Mouse (Mus musculus): ENCODE results near the gene Hexb. TPM values are rescaled to one million over a fixed set of nuclear protein-coding genes. Genes with fewer than 3 reads are reported as not detected.

Hexb gene
- total RNA-seq, 2 experiments from 2014 or later = 6.2 to 10.7 TPM

GRCm38 (mm10) chr13:97227795-97228194 is 29.6 kb upstream of the Hexb start:
- ATAC-seq (replicated peaks; ENCODE audit: low FRiP score, low TSS enrichment, poor library complexity, severe bottlenecking) = no peak

DNA sequence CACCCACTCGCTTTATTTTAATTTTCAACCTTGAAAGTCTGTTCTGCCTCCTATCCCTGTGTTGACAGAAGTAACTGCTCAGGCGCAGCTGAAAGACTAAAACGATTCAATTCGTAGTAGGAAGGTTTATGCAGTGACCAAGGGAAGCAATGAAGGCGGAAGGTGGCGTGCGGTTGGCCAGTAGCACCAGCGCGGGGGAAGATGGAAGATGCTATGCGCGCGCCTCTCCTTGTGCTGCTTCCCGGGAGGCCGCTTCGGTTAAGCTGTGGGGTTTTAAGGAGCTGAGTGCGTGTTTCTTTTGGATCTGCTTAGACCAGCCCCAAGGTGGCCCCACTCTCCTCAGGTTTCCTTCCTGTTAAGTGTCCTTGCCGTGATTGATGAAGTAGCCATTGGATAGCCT is 27.0 kb upstream of the Hexb start:
- no peak for ATAC-seq (replicated peaks; ENCODE audit: low FRiP score, low TSS enrichment, poor library complexity, severe bottlenecking)

GRCm38 (mm10) chr13:97224341-97224982 is 26.3 kb upstream of the Hexb start:
- no peak for ATAC-seq (replicated peaks; ENCODE audit: low FRiP score, low TSS enrichment, poor library complexity, severe bottlenecking)

- ATAC-seq (replicated peaks; ENCODE audit: low FRiP score, low TSS enrichment, poor library complexity, severe bottlenecking) = no peak
Measured at GRCm38 (mm10) chr13:97223856-97224255, 25.7 kb upstream of the Hexb start.

DNA sequence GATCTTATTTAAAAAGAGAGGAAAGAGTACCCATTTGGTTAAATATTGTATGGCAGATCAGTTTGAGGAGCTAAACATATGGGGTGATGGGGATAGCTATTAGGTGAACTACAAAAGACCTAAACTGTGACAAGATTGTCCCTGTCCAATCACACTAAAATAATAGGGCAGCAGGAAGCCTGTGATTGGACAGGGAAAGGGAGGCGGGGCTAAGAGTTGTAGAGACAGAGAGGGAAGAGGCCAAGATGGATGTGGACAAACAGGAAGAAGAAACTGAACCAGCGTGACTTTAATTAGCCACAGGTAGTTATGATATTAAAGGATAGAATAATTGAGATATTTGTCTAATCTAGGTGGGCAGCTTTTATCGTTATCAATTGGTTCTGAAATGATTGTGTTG is 21.9 kb upstream of the Hexb start:
- no peak for ATAC-seq (replicated peaks; ENCODE audit: low FRiP score, low TSS enrichment, poor library complexity, severe bottlenecking)

- no peak for ATAC-seq (replicated peaks; ENCODE audit: low FRiP score, low TSS enrichment, poor library complexity, severe bottlenecking)
Measured at GRCm38 (mm10) chr13:97216196-97216595, 18.0 kb upstream of the Hexb start.

- no peak for ATAC-seq (replicated peaks; ENCODE audit: low FRiP score, low TSS enrichment, poor library complexity, severe bottlenecking)
Measured at GRCm38 (mm10) chr13:97215563-97215962, 17.4 kb upstream of the Hexb start.

- ATAC-seq (replicated peaks; ENCODE audit: low FRiP score, low TSS enrichment, poor library complexity, severe bottlenecking) = no peak
Measured at GRCm38 (mm10) chr13:97214583-97215268, 16.6 kb upstream of the Hexb start.

- ATAC-seq (replicated peaks; ENCODE audit: low FRiP score, low TSS enrichment, poor library complexity, severe bottlenecking) = no peak
Measured at GRCm38 (mm10) chr13:97208500-97209010, 10.4 kb upstream of the Hexb start.

GRCm38 (mm10) chr13:97208112-97208478 is 9.9 kb upstream of the Hexb start:
- ATAC-seq (replicated peaks; ENCODE audit: low FRiP score, low TSS enrichment, poor library complexity, severe bottlenecking) = no peak

DNA sequence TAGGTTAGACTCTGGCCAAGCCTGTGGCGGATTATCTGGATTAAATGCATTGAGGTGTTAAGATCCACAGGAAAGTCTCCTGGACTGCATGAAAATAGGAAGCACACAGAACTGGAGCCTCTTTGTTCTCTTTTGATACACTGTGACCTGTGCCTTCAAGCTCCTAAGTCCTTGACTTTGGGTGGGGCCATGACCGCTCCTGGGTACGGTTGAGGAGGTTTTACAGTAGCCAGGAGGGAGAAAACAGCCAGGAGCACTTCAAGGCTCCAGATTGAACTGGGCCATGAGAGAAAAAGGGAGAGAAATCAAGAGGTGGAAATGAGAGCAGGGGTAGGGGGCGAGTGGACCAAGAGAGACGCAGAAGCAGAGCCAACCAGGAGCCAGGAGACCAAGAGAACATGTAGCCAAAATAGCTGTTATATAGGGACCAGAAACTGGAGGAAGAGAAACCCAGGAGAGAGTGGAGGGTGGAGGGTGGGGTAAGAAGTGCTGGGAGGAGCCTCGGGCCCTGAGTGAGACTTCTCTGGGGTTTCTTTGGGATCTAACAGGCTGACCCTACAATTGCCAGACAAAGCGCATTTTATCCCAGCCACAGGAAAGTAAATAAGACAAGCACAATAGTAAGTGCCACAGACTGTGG is 9.4 kb upstream of the Hexb start:
- no peak for ATAC-seq (replicated peaks; ENCODE audit: low FRiP score, low TSS enrichment, poor library complexity, severe bottlenecking)

DNA sequence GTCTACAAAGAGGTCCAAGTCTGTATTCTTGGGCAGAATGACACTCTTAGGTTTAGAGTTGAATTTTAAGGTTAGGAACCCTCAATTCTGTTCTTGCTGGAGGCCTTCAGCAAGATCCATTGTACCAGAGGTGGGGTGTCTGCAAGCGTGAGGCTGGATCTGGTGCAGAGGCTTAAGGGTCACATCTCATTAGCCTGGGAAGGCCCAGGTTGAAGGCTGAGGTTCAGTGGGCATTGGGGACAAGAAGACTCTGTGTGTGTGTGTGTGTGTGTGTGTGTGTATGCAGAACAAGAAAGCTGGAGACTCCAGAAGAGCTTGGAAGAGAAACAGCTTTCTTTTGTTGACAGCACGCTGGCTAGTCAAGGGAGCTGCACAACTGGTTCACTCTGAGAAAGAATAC is 7.9 kb upstream of the Hexb start:
- ATAC-seq (replicated peaks; ENCODE audit: low FRiP score, low TSS enrichment, poor library complexity, severe bottlenecking) = no peak

- peak; percentile 93 for ATAC-seq (replicated peaks; ENCODE audit: low FRiP score, low TSS enrichment, poor library complexity, severe bottlenecking)
Measured at GRCm38 (mm10) chr13:97205052-97205701, 7.0 kb upstream of the Hexb start.

- ATAC-seq (replicated peaks; ENCODE audit: low FRiP score, low TSS enrichment, poor library complexity, severe bottlenecking) = no peak
Measured at GRCm38 (mm10) chr13:97201896-97202295, 3.7 kb upstream of the Hexb start.

GRCm38 (mm10) chr13:97201076-97201475 is 2.9 kb upstream of the Hexb start:
- no peak for ATAC-seq (replicated peaks; ENCODE audit: low FRiP score, low TSS enrichment, poor library complexity, severe bottlenecking)

DNA sequence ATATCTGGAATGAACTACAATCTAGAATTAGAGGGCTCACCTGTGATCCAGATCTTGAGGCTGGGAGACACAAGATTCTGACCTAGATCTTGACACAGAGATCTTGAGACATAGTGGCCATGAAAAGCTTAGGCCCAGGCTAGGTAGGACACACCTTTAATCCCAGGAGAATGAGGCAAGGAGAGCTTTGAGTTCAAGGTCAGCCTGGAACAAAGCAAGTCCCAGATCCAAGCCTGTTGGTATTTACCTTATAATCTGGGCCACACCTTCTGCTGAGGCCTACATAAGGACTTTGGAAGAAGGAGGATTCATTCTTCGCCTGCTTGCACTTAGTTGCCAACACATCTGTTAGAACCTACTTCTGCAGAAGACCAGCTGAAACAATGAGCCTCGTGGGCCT is 966 bp upstream of the Hexb start:
- ATAC-seq (replicated peaks; ENCODE audit: low FRiP score, low TSS enrichment, poor library complexity, severe bottlenecking) = no peak

GRCm38 (mm10) chr13:97196925-97197218 is 1.3 kb downstream of the Hexb start:
- no peak for ATAC-seq (replicated peaks; ENCODE audit: low FRiP score, low TSS enrichment, poor library complexity, severe bottlenecking)

DNA sequence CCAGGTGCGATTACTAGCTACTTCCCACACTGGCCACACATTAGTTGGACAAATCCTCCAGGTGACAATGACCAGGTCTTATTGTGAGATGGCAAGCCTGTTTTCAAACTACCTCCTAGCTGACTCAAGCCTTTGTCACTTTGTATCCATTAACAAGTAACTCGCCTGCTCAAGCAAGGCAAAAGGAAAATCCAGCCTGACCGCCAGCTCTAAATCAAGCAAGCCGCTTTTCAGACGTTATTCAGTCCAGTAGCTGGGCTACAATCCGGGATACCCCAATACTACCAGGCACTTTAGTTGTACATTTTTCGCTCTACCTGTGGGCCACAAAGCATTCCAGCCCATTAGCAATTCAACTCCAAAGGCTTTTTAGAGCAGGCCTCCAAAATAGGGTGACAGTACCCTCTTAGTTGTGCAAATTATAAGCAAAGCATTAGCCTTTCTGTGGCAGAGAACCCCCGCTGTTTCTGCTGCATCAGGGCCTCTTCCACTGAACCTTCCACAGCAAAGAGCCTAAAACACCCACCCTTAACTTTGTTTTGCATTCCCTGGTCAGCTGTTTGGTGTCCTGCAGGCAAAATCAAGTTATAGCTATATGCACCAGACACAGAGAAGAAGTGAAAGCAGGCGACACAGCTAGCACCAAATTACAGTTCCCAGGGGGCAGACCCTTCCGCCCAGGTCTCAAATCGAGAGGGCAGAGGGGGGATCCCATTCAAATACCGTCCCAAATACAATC is 1.8 kb downstream of the Hexb start:
- ATAC-seq (replicated peaks; ENCODE audit: low FRiP score, low TSS enrichment, poor library complexity, severe bottlenecking) = no peak

GRCm38 (mm10) chr13:97193420-97193819 is 4.7 kb downstream of the Hexb start:
- no peak for ATAC-seq (replicated peaks; ENCODE audit: low FRiP score, low TSS enrichment, poor library complexity, severe bottlenecking)

DNA sequence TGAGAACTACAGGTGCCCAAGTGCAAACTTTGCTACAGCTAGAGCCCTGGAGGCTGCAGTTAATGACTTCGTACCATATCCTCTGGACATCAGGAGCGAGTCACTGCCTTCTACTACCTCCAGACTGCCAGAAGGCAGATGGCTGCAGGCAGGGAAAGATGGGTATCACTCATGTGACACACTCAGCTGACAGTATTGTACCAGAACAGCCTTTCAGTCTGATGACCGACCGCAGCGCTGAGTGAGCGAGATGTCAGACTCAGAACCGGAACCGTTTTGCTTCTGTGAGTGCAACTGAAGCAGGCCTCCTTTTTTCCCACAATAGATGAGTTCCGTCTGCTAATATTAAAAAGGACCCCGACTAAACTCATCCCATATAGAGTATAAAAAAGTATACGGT is 5.5 kb downstream of the Hexb start:
- ATAC-seq (replicated peaks; ENCODE audit: low FRiP score, low TSS enrichment, poor library complexity, severe bottlenecking) = no peak

Data from megakaryocyte-erythroid progenitor cell, adult 5-6 weeks (primary cell).